8 mouse cellular contexts compared by ENCODE assay signal in genomic region chr4:133468080-133468479, GRCm38 (mm10). TPM values are rescaled to one million over a fixed set of nuclear protein-coding genes. Genes with fewer than 3 reads are reported as not detected.
DNase-seq lines count a peak whose midpoint lies in the region; ATAC-seq and TF ChIP-seq lines count a peak whose summit lies in the region.

No protein-coding gene starts in this region.

- ATAC-seq in erythroblast, adult 5-6 weeks (replicated peaks; ENCODE audit: low FRiP score, poor library complexity, severe bottlenecking), result peak; percentile 51; the same call in 1 of the 2 replicates
- peak; percentile 63; the same call in 1 of the 2 replicates for ATAC-seq in heart, embryonic 14.5 days (ENCODE audit: insufficient number of reproducible peaks, insufficient read depth, low FRiP score, low read depth)
- ATAC-seq in liver, embryonic 14.5 days (ENCODE audit: insufficient read depth), result no peak

- no peaks in the 10 kb centered on the region for H3K36me3 ChIP-seq in heart, embryonic 14.5 days (ENCODE audit: control insufficient read depth, insufficient read depth, low read length)
- no peaks in the 10 kb centered on the region for H3K36me3 ChIP-seq in liver, embryonic 14.5 days (replicated peaks; ENCODE audit: control insufficient read depth, insufficient read depth, low read depth)
- no peaks in the 10 kb centered on the region for H3K36me3 ChIP-seq in testis, adult 2 months (ENCODE audit: control insufficient read depth, insufficient read depth, low read length)

- TF ChIP-seq EP300 in liver, embryonic 14.5 days (IDR thresholded peaks at IDR 0.05; ENCODE audit: low read depth), result no peak

- peak overlapping the region; percentile 64 for H3K9ac ChIP-seq in heart, embryonic 14.5 days (ENCODE audit: low read length)
- H3K9ac ChIP-seq in liver, embryonic 14.5 days (replicated peaks), result 0 out of 2 replicates have a peak overlapping the region, but pooled peaks have one; percentile 13

- peak overlapping the region; percentile 52 to 55 for H3K4me3 ChIP-seq in heart, embryonic 14.5 days (ENCODE audit: control insufficient read depth in 1 of 2, insufficient read depth in 1 of 2, low read depth in 1 of 2, low read length in 2 of 2)
- peak overlapping the region; percentile 30 to 33 for H3K4me3 ChIP-seq in liver, embryonic 14.5 days (ENCODE audit: insufficient read depth in 1 of 2, low read depth in 2 of 2, low read length in 2 of 2)
- peak overlapping the region; percentile 58 for H3K4me3 ChIP-seq in testis, adult 2 months (ENCODE audit: control insufficient read depth, low read depth, low read length)

- WGBS in heart, embryonic 14.5 days, result under 1% methylated on average over 24 of the region's 27 CpGs
- WGBS in liver, embryonic 14.5 days (ENCODE audit: insufficient replicate concordance), result under 1% methylated on average over 25 of the region's 27 CpGs

- H3K4me1 ChIP-seq in heart, embryonic 14.5 days (ENCODE audit: control insufficient read depth in 2 of 2, insufficient read depth in 2 of 2, low read length in 2 of 2), result peaks cover 10 to 17% of the 10 kb centered on the region in 2 experiments
- H3K4me1 ChIP-seq in liver, embryonic 14.5 days (replicated peaks; ENCODE audit: control insufficient read depth in 2 of 2, insufficient read depth in 2 of 2, low read length in 1 of 2), result peaks cover 0 to 8% of the 10 kb centered on the region in 2 experiments; a peak in 1 of 4 replicates
- peaks cover 5% of the 10 kb centered on the region for H3K4me1 ChIP-seq in testis, adult 2 months (ENCODE audit: control insufficient read depth, insufficient read depth, low read length)

- no peaks in the 10 kb centered on the region for H3K27me3 ChIP-seq in heart, embryonic 14.5 days (ENCODE audit: control insufficient read depth, insufficient read depth, low read length)
- H3K27me3 ChIP-seq in liver, embryonic 14.5 days (ENCODE audit: control insufficient read depth, insufficient read depth, low read length), result no peaks in the 10 kb centered on the region; the same call in 1 of the 2 replicates
- no peaks in the 10 kb centered on the region for H3K27me3 ChIP-seq in testis, adult 2 months (ENCODE audit: control insufficient read depth, insufficient read depth, low read length)

- H3K9me3 ChIP-seq in heart, embryonic 14.5 days (ENCODE audit: control insufficient read depth, low read length), result peaks cover 4% of the 10 kb centered on the region; the same call in 1 of the 2 replicates
- H3K9me3 ChIP-seq in liver, embryonic 14.5 days (ENCODE audit: control insufficient read depth, low read length), result peaks cover 3% of the 10 kb centered on the region; the same call in 1 of the 2 replicates

- TF ChIP-seq CTCF in brain, embryonic 14.5 days (IDR thresholded peaks at IDR 0.05; ENCODE audit: borderline replicate concordance, extremely low read depth, insufficient read depth, insufficient read length), result no peak
- no peak for TF ChIP-seq CTCF in liver, embryonic 14.5 days (IDR thresholded peaks at IDR 0.05; ENCODE audit: low read depth)
- TF ChIP-seq CTCF in testis, adult 2 months (IDR thresholded peaks at IDR 0.05; ENCODE audit: control insufficient read depth, insufficient read depth, insufficient replicate concordance, low read depth, low read length), result no peak

- peak overlapping the region; percentile 88 for H3K4me2 ChIP-seq in heart, embryonic 14.5 days (ENCODE audit: low read length)
- peak overlapping the region; percentile 61 for H3K4me2 ChIP-seq in liver, embryonic 14.5 days (ENCODE audit: low read depth)

- no peak for TF ChIP-seq POLR2A in brain, embryonic 14.5 days (IDR thresholded peaks at IDR 0.05; ENCODE audit: borderline replicate concordance, extremely low read depth, insufficient read depth, insufficient read length, poor library complexity, severe bottlenecking)
- TF ChIP-seq POLR2A in testis, adult 2 months (IDR thresholded peaks at IDR 0.05; ENCODE audit: control insufficient read depth, low read depth, low read length), result no peak

- H3K27ac ChIP-seq in heart, embryonic 14.5 days (replicated peaks in 1 of 2; ENCODE audit: control insufficient read depth in 1 of 2, insufficient read depth in 1 of 2, low read depth in 2 of 2, low read length in 2 of 2), result no peak overlapping the region
- no peak overlapping the region for H3K27ac ChIP-seq in liver, embryonic 14.5 days
- H3K27ac ChIP-seq in testis, adult 2 months (ENCODE audit: control insufficient read depth, insufficient read depth, low read depth, low read length), result no peak overlapping the region

- DNase-seq in CD4-positive helper T cell, adult 2 months (ENCODE audit: low read depth, low spot score), result peak; percentile 67
- peak; percentile 72 for DNase-seq in brain, embryonic 14.5 days (ENCODE audit: low read depth)
- DNase-seq in kidney, postnatal 10 days, result peak; percentile 90
- peak in 2 of 3 experiments; percentile 34 to 49 for DNase-seq in liver, embryonic 14.5 days (ENCODE audit: low read depth in 3 of 3, low spot score in 3 of 3)
- DNase-seq in neural tube, embryonic 10.5 days (ENCODE audit: extremely low spot score, low spot score), result peak; percentile 67

RNA-seq across cellular contexts. Expression of gene Tent5b, which starts 11.9 kb away (rescaled TPM):
- polyA plus RNA-seq in brain, embryonic 14.5 days (2012; rRNA removed), result 0.19 and 0.45 TPM in 2 replicates
- not detected in 2 replicates for total RNA-seq in erythroblast, adult 5-6 weeks (2015; ENCODE audit: low replicate concordance)
- not detected in 2 replicates for total RNA-seq in erythroblast, adult 5-6 weeks (2017; ENCODE audit: low replicate concordance)
- 0.28 and 0.61 TPM in 2 replicates for polyA plus RNA-seq in heart, embryonic 14.5 days (2014; fragmentation: Nextera tagmentation; extraction: Ambion mirVana)
- 0.02 and 0.05 TPM in 2 replicates for polyA plus RNA-seq in liver, embryonic 14.5 days (2012; rRNA removed)
- polyA plus RNA-seq in liver, embryonic 14.5 days (2014; fragmentation: Nextera tagmentation; extraction: Ambion mirVana), result not detected in 2 replicates
- 35.7 and 45.4 TPM in 2 replicates for polyA plus RNA-seq in testis, adult 2 months (2012; rRNA removed)

RNA-seq across cellular contexts. Expression of gene Trnp1, which starts 30.3 kb away (rescaled TPM):
- polyA plus RNA-seq in brain, embryonic 14.5 days (2012; rRNA removed), result 6.6 and 8.2 TPM in 2 replicates
- not detected in 2 replicates for total RNA-seq in erythroblast, adult 5-6 weeks (2015; ENCODE audit: low replicate concordance)
- not detected in 2 replicates for total RNA-seq in erythroblast, adult 5-6 weeks (2017; ENCODE audit: low replicate concordance)
- polyA plus RNA-seq in heart, embryonic 14.5 days (2014; fragmentation: Nextera tagmentation; extraction: Ambion mirVana), result 1.2 and 1.3 TPM in 2 replicates
- 0.04 TPM in 1 of 2 replicates, not detected in the other for polyA plus RNA-seq in liver, embryonic 14.5 days (2012; rRNA removed)
- polyA plus RNA-seq in liver, embryonic 14.5 days (2014; fragmentation: Nextera tagmentation; extraction: Ambion mirVana), result not detected in 2 replicates
- 1.3 and 2.0 TPM in 2 replicates for polyA plus RNA-seq in testis, adult 2 months (2012; rRNA removed)

RNA-seq across cellular contexts. Expression of gene Kdf1, which starts 50.7 kb away (rescaled TPM):
- polyA plus RNA-seq in brain, embryonic 14.5 days (2012; rRNA removed), result 0.40 and 0.51 TPM in 2 replicates
- not detected in 2 replicates for total RNA-seq in erythroblast, adult 5-6 weeks (2015; ENCODE audit: low replicate concordance)
- total RNA-seq in erythroblast, adult 5-6 weeks (2017; ENCODE audit: low replicate concordance), result not detected in 2 replicates
- polyA plus RNA-seq in heart, embryonic 14.5 days (2014; fragmentation: Nextera tagmentation; extraction: Ambion mirVana), result 0.20 and 0.62 TPM in 2 replicates
- polyA plus RNA-seq in liver, embryonic 14.5 days (2012; rRNA removed), result 0.18 and 0.43 TPM in 2 replicates
- polyA plus RNA-seq in liver, embryonic 14.5 days (2014; fragmentation: Nextera tagmentation; extraction: Ambion mirVana), result 0.48 and 0.53 TPM in 2 replicates
- polyA plus RNA-seq in testis, adult 2 months (2012; rRNA removed), result 3.4 and 4.3 TPM in 2 replicates

Comparison
In these comparisons a context has a peak if more than half of its experiments do, and no peak if none do; other contexts are left out.
1. RNA of gene Tent5b, which starts 11.9 kb away (polyA plus RNA-seq): 35.7 to 45.4 TPM in testis, adult 2 months; 0.28 to 0.61 TPM in heart, embryonic 14.5 days, 0.19 to 0.45 TPM in brain, embryonic 14.5 days and 0.02 to 0.05 TPM in liver, embryonic 14.5 days; every median in the first group is over 10 times any median in the second.
2. Peak in every context shown above with its lines, with median percentiles within 50 percentile points of each other: DNase-seq and H3K4me3 ChIP-seq.